Mouse (Mus musculus): ENCODE results near the gene Tacr3.

- no peak for TF ChIP-seq CTCF (IDR thresholded peaks at IDR 0.05; ENCODE audit: low read depth)
- no peak for TF ChIP-seq EP300 (IDR thresholded peaks at IDR 0.05; ENCODE audit: low read depth)
These were observed 151.3 kb downstream of the Tacr3 start for GRCm38 (mm10) chr3:134980140-134980539.
